Mouse (Mus musculus) kidney, embryonic 15.5 days (tissue): Measurements from ENCODE around the gene Gca. TPM values are rescaled to one million over a fixed set of nuclear protein-coding genes. Genes with fewer than 3 reads are reported as not detected.
A peak's percentile ranks its signal among the peaks of the same experiment; 100 is the strongest.
"Not testable (repeated sequence)": the region's sequence is repeated elsewhere in the genome, so short reads cannot be mapped to it uniquely, and the experiment has no call there.

Experiments
- ATAC-seq: fragments of 200-750 bp; cut with Nextera tagmentation; replicated peaks from 2 replicates; pipeline ENCODE4 v1.8.0; 2017; ENCODE audit warnings: moderate TSS enrichment; ENCODE audit not compliant: low FRiP score
- H3K27ac ChIP-seq: fragments of 300-500 bp; sonication (generic); 2 replicates; pipeline ENCODE4 v1.5.1; 2015; ENCODE audit warnings: mild to moderate bottlenecking, inconsistent platforms
- H3K27me3 ChIP-seq: fragments of 300-500 bp; sonication (generic); 2 replicates; pipeline ENCODE4 v1.6.1; 2015; ENCODE audit warnings: inconsistent platforms
- H3K36me3 ChIP-seq: fragments of 300-500 bp; sonication (generic); 2 replicates; pipeline ENCODE4 v1.6.1; 2015; ENCODE audit warnings: inconsistent platforms
- H3K4me1 ChIP-seq: fragments of 300-500 bp; sonication (generic); 2 replicates; pipeline ENCODE4 v1.6.1; 2015; ENCODE audit warnings: inconsistent platforms
- H3K4me2 ChIP-seq: fragments of 300-500 bp; sonication (generic); 2 replicates; pipeline ENCODE4 v1.6.1; 2015; ENCODE audit warnings: moderate library complexity, mild to moderate bottlenecking, inconsistent platforms
- H3K4me3 ChIP-seq: fragments of 300-500 bp; sonication (generic); replicated peaks from 2 replicates; pipeline ENCODE4 v1.5.1; 2015; ENCODE audit warnings: mild to moderate bottlenecking, inconsistent platforms
- H3K9ac ChIP-seq: fragments of 300-500 bp; sonication (generic); 2 replicates; pipeline ENCODE4 v1.6.1; 2015; ENCODE audit warnings: mild to moderate bottlenecking, inconsistent platforms
- H3K9me3 ChIP-seq: fragments of 300-500 bp; sonication (generic); replicated peaks from 2 replicates; pipeline ENCODE4 v1.6.1; 2016; ENCODE audit warnings: inconsistent platforms
- WGBS: fragments of 180-500 bp; shearing (Covaris S2); methylation state at CpG from one replicate; pipeline ENCODE4 v1.1.7; 2015; ENCODE audit warnings: mixed read lengths; 5-methylcytosine and 5-hydroxymethylcytosine counted together
- polyA plus RNA-seq: library from polyadenylated mRNA; unstranded; fragments of >200 nt; fragmentation: Nextera tagmentation; extraction: Ambion mirVana; gene quantifications from 2 replicates; pipeline ENCODE4 v1.2.1, GENCODE M21; 2015

The Gca gene
- polyA plus RNA-seq, 1 experiment from 2014 or later = 15.2 TPM

DNA sequence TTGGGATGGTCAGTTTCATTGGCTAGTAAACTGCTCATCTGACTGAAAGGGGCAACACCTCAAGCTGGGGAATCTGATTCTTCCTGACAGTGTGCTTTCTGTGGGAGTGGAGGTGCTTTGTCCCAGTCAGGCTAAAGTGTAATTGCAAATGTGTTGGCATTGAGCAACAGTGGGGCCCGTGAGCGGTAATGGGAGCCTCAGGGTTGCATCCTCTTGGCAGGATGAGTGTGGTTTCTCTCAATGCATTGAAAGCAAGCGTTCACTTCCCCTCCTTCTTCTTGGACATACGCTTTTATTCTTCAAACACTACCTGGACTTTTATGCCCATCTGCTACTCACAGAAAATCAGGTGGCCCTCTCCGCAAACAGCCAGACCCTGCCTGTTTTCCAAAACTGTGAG, 8.7 kb downstream of the Gca start:
- H3K27ac ChIP-seq = no peak overlapping the region
- WGBS = 87% methylated on average over 5 of the region's 5 CpGs
- H3K4me1 ChIP-seq = no peaks in the 10 kb centered on the region
- no peak overlapping the region for H3K4me3 ChIP-seq
- no peaks in the 10 kb centered on the region for H3K9me3 ChIP-seq
- no peaks in the 10 kb centered on the region for H3K36me3 ChIP-seq
- no peak overlapping the region for H3K4me2 ChIP-seq
- H3K9ac ChIP-seq = no peak overlapping the region
- no peaks in the 10 kb centered on the region for H3K27me3 ChIP-seq
- ATAC-seq = no peak

DNA sequence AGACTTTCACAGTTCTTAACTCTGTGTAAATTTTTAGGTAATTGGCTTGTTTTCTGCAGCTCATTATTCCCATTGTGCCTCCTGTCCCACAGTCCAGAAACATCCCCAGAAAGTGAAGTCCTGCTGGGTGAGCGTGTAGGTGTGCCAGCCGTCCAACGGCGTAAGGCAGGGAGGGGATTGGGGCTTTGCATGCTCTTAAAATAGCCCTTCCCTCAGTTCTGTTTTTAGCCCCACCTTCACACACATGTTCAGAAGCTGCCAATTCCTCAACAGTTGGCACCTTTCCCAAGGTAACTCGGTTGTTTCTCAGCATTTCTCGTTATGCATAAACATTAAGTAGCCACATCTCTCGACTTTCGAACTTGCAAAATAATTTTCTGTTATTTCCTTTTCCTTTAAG, 17.6 kb downstream of the Gca start:
- H3K4me1 ChIP-seq = no peaks in the 10 kb centered on the region
- H3K9ac ChIP-seq = no peak overlapping the region
- H3K27me3 ChIP-seq = no peaks in the 10 kb centered on the region
- H3K4me2 ChIP-seq = no peak overlapping the region
- no peak overlapping the region for H3K27ac ChIP-seq
- no peak overlapping the region for H3K4me3 ChIP-seq
- ATAC-seq = no peak
- no peaks in the 10 kb centered on the region for H3K9me3 ChIP-seq
- 84% methylated on average over 8 of the region's 8 CpGs for WGBS
- H3K36me3 ChIP-seq = no peaks in the 10 kb centered on the region

DNA sequence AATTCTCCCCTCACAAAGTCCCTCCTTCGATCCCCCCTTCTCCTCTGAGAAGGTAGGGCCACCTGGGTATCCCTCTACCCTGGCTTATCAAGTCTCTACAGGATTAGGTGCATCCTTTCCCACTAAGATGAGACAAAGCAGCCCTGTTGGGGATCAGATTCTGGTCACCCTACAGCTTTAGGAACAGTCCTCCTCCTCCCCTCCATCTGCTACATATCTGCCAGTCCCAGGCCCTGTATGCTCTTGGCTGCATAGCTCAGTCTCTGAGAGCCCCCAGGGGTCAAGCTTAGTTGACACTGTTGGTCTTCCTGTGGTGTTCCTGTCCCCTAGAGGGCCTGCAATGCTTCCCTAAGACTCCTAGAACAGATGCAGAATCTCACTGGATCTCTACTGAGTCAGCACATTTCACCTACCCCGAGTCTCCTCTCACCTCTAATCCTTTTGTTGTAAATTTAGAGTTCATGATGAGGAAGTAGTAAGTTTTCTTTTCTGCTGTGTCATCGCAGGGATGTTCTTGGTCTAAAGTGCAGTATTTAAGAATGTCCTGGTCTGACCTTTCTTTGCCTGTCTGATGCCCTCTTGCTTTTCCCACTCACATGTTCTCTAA, 21.0 kb downstream of the Gca start:
- Histone ChIP-seq H3K9me3 (no peaks in the 10 kb centered on the region), H3K36me3 (no peaks in the 10 kb centered on the region), H3K9ac (no peak overlapping the region), H3K27me3 (no peaks in the 10 kb centered on the region), H3K4me3 (no peak overlapping the region), H3K27ac (no peak overlapping the region), H3K4me1 (no peaks in the 10 kb centered on the region), H3K4me2 (no peak overlapping the region)
- 46% methylated on average over 3 of the region's 3 CpGs for WGBS
- 0 out of 2 replicates have a peak, but pooled peaks have one; percentile 29 for ATAC-seq

DNA sequence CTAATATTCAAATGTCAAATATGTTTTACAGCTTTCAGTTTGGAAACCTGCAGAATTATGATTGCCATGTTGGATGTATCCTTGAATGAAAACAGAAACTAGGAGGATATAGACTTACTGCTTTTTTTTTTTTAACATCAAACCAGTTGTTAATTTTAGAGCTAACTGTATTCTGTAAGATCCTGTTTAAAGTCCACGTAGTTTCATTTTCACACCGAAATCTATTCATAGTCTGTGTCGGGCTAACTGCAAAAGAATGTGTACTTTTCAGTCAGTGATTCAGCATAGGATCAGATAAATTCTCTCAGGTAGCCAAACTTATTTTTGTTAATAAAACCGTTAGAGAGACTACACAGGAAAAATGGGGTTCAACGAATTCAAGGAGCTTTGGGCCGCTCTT, 21.8 kb downstream of the Gca start:
- no peak overlapping the region for H3K27ac ChIP-seq
- H3K9ac ChIP-seq = no peak overlapping the region
- no peaks in the 10 kb centered on the region for H3K27me3 ChIP-seq
- H3K4me2 ChIP-seq = no peak overlapping the region
- WGBS = 87% methylated on average over 6 of the region's 6 CpGs
- H3K9me3 ChIP-seq = no peaks in the 10 kb centered on the region
- no peaks in the 10 kb centered on the region for H3K4me1 ChIP-seq
- ATAC-seq = no peak
- no peaks in the 10 kb centered on the region for H3K36me3 ChIP-seq
- no peak overlapping the region for H3K4me3 ChIP-seq

DNA sequence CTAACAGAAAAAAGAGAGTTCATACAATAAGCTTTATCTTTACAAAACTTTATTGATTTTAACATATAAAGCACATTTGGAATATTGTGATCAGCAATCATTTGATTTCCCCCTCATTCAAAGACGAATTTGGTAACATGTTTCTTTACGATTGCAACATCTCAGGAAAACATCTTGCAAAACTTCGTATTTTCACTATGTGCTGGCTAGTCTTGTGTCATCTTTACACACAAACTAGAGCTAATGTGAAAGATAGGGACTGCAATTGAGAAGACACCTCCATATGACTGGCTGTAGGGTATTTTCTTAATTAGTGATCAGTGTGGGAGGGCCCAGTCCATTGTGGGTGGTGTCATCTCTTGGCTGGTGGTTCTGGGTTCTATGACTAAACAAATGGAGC, 42.2 kb downstream of the Gca start:
- 89% methylated on average over 3 of the region's 3 CpGs for WGBS
- no peak overlapping the region for H3K27ac ChIP-seq
- ATAC-seq = no peak
- no peaks in the 10 kb centered on the region for H3K36me3 ChIP-seq
- H3K4me2 ChIP-seq = no peak overlapping the region
- no peak overlapping the region for H3K9ac ChIP-seq
- H3K4me1 ChIP-seq = no peaks in the 10 kb centered on the region
- no peaks in the 10 kb centered on the region for H3K27me3 ChIP-seq
- H3K9me3 ChIP-seq = no peaks in the 10 kb centered on the region
- H3K4me3 ChIP-seq = no peak overlapping the region

DNA sequence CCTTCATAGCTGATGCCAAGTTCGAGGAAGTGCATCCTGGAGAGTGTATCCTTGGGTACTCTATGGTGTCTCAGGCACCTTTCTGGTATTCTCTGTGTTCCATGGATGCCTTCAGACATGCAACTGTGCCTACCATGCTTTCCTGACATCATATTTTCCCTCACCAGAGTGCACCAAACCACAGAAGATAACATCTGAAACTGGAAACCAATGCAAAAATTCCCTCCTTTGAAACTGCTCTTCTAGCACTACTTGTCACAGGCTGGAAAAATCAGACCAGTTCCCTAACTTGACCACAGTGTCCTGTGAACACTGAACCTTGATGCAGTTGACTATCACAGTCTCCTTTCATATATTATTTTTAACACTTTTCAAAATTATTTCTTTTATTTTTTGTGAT, 45.5 kb downstream of the Gca start:
- H3K9ac ChIP-seq = no peak overlapping the region
- no peaks in the 10 kb centered on the region for H3K27me3 ChIP-seq
- H3K4me3 ChIP-seq = no peak overlapping the region
- H3K9me3 ChIP-seq = no peaks in the 10 kb centered on the region
- no peaks in the 10 kb centered on the region for H3K4me1 ChIP-seq
- no peak for ATAC-seq
- H3K27ac ChIP-seq = no peak overlapping the region
- no peak overlapping the region for H3K4me2 ChIP-seq
- WGBS = 84% methylated on average over 1 of the region's 1 CpGs
- no peaks in the 10 kb centered on the region for H3K36me3 ChIP-seq

DNA sequence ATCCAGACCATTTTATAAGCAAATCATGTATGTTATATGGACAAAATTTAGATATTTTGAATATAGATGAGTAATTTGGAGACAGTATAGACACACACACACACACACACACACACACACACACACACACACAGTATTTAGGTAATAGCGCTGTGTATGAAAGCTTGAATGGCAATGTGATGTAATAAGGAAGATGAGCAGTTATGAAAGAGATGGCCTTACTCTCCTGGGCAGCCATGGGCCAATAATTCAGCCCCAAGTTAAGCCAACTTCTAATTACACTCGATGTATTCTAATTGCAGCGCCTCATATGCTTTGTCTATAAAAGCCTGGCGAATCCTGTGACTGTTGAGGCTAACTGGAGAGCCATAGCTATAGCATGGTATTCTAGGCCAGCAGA, 50.3 kb downstream of the Gca start:
- H3K9me3 ChIP-seq, ATAC-seq: not testable (repeated sequence)
- WGBS = 95% methylated on average over 4 of the region's 4 CpGs

DNA sequence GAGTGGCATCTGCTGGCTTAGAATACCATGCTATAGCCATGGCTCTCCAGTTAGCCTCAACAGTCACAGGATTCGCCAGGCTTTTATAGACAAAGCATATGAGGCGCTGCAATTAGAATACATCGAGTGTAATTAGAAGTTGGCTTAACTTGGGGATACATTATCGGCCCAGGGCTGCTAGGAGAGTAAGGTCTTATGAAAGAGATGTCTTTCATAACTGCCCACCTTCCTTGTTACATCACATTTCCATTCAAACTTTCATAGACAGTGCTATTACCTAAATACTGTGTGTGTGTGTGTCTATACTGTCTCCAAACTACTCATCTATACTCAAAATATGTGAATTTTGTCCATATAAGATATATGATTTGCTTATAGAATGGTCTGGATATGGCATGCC, 51.2 kb downstream of the Gca start:
- no peaks in the 10 kb centered on the region for H3K36me3 ChIP-seq
- no peaks in the 10 kb centered on the region for H3K9me3 ChIP-seq
- no peak for ATAC-seq
- 91% methylated on average over 4 of the region's 4 CpGs for WGBS
- H3K27ac ChIP-seq = no peak overlapping the region
- H3K4me2 ChIP-seq = no peak overlapping the region
- no peaks in the 10 kb centered on the region for H3K27me3 ChIP-seq
- no peak overlapping the region for H3K9ac ChIP-seq
- H3K4me1 ChIP-seq = no peaks in the 10 kb centered on the region
- H3K4me3 ChIP-seq = no peak overlapping the region

More for the DNA sequence above, 50.3 kb downstream of the Gca start:
- H3K4me2 ChIP-seq, H3K27me3 ChIP-seq, H3K27ac ChIP-seq, H3K4me1 ChIP-seq, H3K4me3 ChIP-seq, H3K9ac ChIP-seq, H3K36me3 ChIP-seq: not testable (repeated sequence)

DNA sequence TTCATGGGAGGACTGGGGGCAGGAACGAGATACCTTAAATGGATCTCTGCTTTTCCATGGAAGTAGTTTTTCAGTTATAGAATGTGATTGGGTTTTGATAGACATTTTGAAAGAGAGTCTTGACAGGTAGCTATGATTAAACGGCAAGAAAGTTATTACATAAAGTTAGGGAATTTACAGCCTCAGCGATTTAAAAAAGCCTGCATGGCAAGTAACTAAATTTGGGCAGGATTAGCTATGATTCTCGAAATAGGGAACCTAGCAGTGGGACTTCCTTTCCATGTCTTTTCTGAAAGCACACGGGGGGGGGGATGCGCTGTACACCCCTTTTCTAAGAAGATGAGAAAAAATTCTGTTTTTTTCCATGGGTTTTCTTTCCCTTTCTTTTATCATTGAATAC, 53.2 kb downstream of the Gca start:
- H3K4me2 ChIP-seq = no peak overlapping the region
- no peak overlapping the region for H3K4me3 ChIP-seq
- no peaks in the 10 kb centered on the region for H3K9me3 ChIP-seq
- no peak overlapping the region for H3K9ac ChIP-seq
- no peak for ATAC-seq
- WGBS = 86% methylated on average over 6 of the region's 6 CpGs
- H3K27ac ChIP-seq = no peak overlapping the region
- no peaks in the 10 kb centered on the region for H3K4me1 ChIP-seq
- no peaks in the 10 kb centered on the region for H3K27me3 ChIP-seq
- no peaks in the 10 kb centered on the region for H3K36me3 ChIP-seq

DNA sequence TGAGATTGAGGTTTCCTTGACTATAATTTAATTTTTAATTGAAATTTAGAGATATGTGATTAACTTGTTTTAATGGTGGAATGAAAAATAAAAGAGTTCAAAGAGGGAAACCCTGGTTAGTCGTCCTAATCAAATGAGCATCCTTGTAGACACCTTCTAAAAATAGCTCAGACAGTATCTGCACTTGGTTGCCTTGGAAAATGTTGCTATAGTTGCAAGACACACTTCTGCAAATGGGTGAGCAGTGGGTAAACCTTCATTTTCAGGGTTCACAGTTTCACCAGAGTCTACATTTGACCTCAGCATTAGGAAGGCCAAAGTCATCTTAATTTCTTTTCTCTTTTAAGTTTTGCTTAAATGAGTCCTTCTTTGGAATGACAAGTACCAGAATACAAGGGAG, 54.3 kb downstream of the Gca start:
- Histone ChIP-seq H3K27ac (no peak overlapping the region), H3K9me3 (no peaks in the 10 kb centered on the region), H3K4me1 (no peaks in the 10 kb centered on the region), H3K36me3 (no peaks in the 10 kb centered on the region), H3K27me3 (no peaks in the 10 kb centered on the region), H3K4me2 (no peak overlapping the region), H3K9ac (no peak overlapping the region), H3K4me3 (no peak overlapping the region)
- ATAC-seq = no peak
- WGBS = 59% methylated on average over 1 of the region's 1 CpGs

DNA sequence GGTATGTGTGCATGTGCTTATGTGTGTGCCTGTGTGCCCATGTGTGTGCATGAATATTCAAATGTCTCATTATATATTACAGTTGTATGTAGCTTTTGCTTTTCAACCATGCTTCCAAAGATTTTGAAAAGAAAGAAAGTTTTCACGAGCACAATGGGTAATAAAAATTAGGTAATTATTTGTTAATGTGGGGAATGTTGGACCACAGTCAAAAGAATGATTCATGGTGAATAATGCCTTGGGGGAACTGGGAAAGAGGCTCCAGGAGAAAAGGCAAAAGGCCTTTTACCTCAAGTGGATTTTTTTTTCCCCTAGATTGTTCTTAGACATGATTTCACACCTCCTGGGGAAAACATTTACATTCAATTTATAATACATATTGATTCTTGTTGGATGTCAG, 61.9 kb downstream of the Gca start:
- 37% methylated on average over 1 of the region's 1 CpGs for WGBS
- ATAC-seq = no peak

DNA sequence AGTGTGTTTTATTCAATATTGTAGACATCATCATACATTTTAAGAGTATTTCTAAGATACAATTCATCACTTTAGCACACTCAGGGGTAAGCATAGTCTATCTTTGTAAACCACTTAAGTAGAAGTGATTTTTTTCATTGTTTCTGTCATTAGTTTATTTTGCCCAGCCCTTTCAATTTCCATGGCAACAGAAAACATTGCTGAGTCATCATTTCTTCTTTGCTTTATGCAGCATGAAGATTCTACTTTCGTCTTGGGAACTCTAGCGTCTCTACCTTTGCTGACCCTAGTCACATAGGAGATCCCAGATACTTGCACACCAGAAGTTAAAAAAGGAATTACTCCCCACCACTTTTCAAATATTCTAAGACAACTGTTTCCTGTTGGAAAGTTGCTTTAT, 63.6 kb downstream of the Gca start:
- ATAC-seq = no peak
- no peak overlapping the region for H3K9ac ChIP-seq
- no peaks in the 10 kb centered on the region for H3K36me3 ChIP-seq
- H3K4me2 ChIP-seq = no peak overlapping the region
- H3K4me1 ChIP-seq = no peaks in the 10 kb centered on the region
- WGBS = 94% methylated on average over 2 of the region's 2 CpGs
- no peak overlapping the region for H3K27ac ChIP-seq
- no peaks in the 10 kb centered on the region for H3K9me3 ChIP-seq
- H3K27me3 ChIP-seq = no peaks in the 10 kb centered on the region
- no peak overlapping the region for H3K4me3 ChIP-seq

More for the DNA sequence above, 61.9 kb downstream of the Gca start:
- Histone ChIP-seq H3K4me3 (no peak overlapping the region), H3K9me3 (no peaks in the 10 kb centered on the region), H3K27me3 (no peaks in the 10 kb centered on the region), H3K36me3 (no peaks in the 10 kb centered on the region), H3K27ac (no peak overlapping the region), H3K4me1 (no peaks in the 10 kb centered on the region), H3K9ac (no peak overlapping the region), H3K4me2 (no peak overlapping the region)

DNA sequence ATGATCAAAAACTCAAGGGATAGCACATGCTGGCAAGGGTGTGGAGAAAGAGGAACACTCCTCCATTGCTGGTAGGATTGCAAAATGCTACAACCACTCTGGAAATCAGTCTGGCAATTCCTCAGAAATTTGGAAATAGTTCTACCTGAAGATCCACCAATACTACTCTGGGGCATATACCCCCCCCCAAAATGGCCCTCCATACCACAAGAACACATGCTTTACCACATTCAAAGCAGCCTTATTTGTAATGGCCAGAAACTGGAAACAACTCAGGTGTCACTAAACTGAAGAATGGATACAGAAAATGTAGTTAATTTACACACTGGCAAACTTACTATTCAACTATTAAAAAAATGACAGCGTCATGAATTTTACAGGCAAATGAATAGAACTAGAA, 66.6 kb downstream of the Gca start:
- Histone ChIP-seq H3K4me1 (no peaks in the 10 kb centered on the region), H3K36me3 (no peaks in the 10 kb centered on the region), H3K4me2 (no peak overlapping the region), H3K27ac (no peak overlapping the region), H3K4me3 (no peak overlapping the region), H3K27me3 (no peaks in the 10 kb centered on the region), H3K9ac (no peak overlapping the region), H3K9me3 (no peaks in the 10 kb centered on the region)
- ATAC-seq = no peak
- 73% methylated on average over 1 of the region's 1 CpGs for WGBS
